Mouse (Mus musculus) kidney, adult 2 months (tissue): ENCODE measurements around the gene Ksr2. TPM values are rescaled to one million over a fixed set of nuclear protein-coding genes. Genes with fewer than 3 reads are reported as not detected.
A peak's percentile ranks its signal among the peaks of the same experiment; 100 is the strongest.

Source experiments
- DNase-seq: peaks from one replicate; pipeline ENCODE4 v3.0.0; 2021
- H3K27ac ChIP-seq: fragments of 200-500 bp; 2 replicates; pipeline ENCODE4 v1.5.1; 2012; ENCODE audit warnings: low read depth, low read length, control low read depth, inconsistent platforms; ENCODE audit not compliant: insufficient read depth
- H3K27me3 ChIP-seq: fragments of 200-500 bp; replicated peaks from 2 replicates; pipeline ENCODE4 v1.6.1; 2012; ENCODE audit warnings: mild to moderate bottlenecking, moderate library complexity, low read length, inconsistent platforms; ENCODE audit not compliant: control insufficient read depth, insufficient read depth
- H3K36me3 ChIP-seq: fragments of 200-500 bp; 2 replicates; pipeline ENCODE4 v1.6.1; 2012; ENCODE audit warnings: mild to moderate bottlenecking, moderate library complexity, low read length, inconsistent platforms; ENCODE audit not compliant: control insufficient read depth, insufficient read depth
- H3K4me1 ChIP-seq: fragments of 200-500 bp; 2 replicates; pipeline ENCODE4 v1.6.1; 2011; ENCODE audit warnings: low read length; ENCODE audit not compliant: control insufficient read depth, insufficient read depth
- H3K4me3 ChIP-seq: fragments of 200-500 bp; 2 replicates; pipeline ENCODE4 v1.5.1; 2011; ENCODE audit warnings: mild to moderate bottlenecking, low read depth, low read length, control low read depth; ENCODE audit not compliant: insufficient read depth
- CTCF ChIP-seq: fragments of 200-500 bp; conservative IDR thresholded peaks from 2 replicates; pipeline ENCODE4 v1.5.1; 2011; ENCODE audit warnings: low read depth, mild to moderate bottlenecking, control low read depth, low read length, moderate library complexity, mixed read lengths; ENCODE audit not compliant: insufficient read depth, insufficient read length
- POLR2A ChIP-seq: fragments of 200-500 bp; IDR thresholded peaks from one replicate; pipeline ENCODE4 v1.6.1; 2011; ENCODE audit warnings: low read depth, low read length, control low read depth
- WGBS: fragments of 180-500 bp; shearing (Covaris S2); methylation state at CpG from one replicate; pipeline ENCODE4 v1.1.7; 2018; 5-methylcytosine and 5-hydroxymethylcytosine counted together
- polyA plus RNA-seq: library from polyadenylated mRNA; depleted of rRNA; stranded (reverse); fragments of >200 nt; gene quantifications from 2 replicates; pipeline ENCODE4 v1.2.3, GENCODE M21; 2012

Ksr2 gene
- polyA plus RNA-seq, 1 experiment = 1.9 TPM

- H3K27me3 ChIP-seq = no peaks in the 10 kb centered on the region
- H3K36me3 ChIP-seq = no peaks in the 10 kb centered on the region
- no peak overlapping the region for H3K4me3 ChIP-seq
- H3K4me1 ChIP-seq = peaks cover 13% of the 10 kb centered on the region
- DNase-seq = peak; percentile 74
- TF ChIP-seq CTCF (no peak), POLR2A (no peak)
- WGBS = 47% methylated on average over 6 of the region's 6 CpGs
- no peak overlapping the region for H3K27ac ChIP-seq
Measured at GRCm38 (mm10) chr5:117677231-117677630, 263.4 kb downstream of the Ksr2 start.

- Histone ChIP-seq H3K36me3 (no peaks in the 10 kb centered on the region), H3K4me3 (no peak overlapping the region), H3K4me1 (peaks cover 13% of the 10 kb centered on the region), H3K27ac (peak overlapping the region; percentile 15; the same call in 1 of the 2 replicates), H3K27me3 (no peaks in the 10 kb centered on the region)
- WGBS = 40% methylated on average over 5 of the region's 5 CpGs
- TF ChIP-seq POLR2A (no peak), CTCF (no peak)
- peak; percentile 89 for DNase-seq
Measured at GRCm38 (mm10) chr5:117678371-117678770, 264.6 kb downstream of the Ksr2 start.

GRCm38 (mm10) chr5:117682226-117682625 lies 268.4 kb downstream of the Ksr2 start:
- no peak overlapping the region for H3K27ac ChIP-seq
- H3K27me3 ChIP-seq = no peaks in the 10 kb centered on the region
- TF ChIP-seq POLR2A = no peak
- TF ChIP-seq CTCF = no peak
- H3K4me1 ChIP-seq = peaks cover 8% of the 10 kb centered on the region
- no peak overlapping the region for H3K4me3 ChIP-seq
- no peak for DNase-seq
- WGBS = 89% methylated on average over 3 of the region's 3 CpGs
- no peaks in the 10 kb centered on the region for H3K36me3 ChIP-seq

GRCm38 (mm10) chr5:117684491-117684890 lies 270.7 kb downstream of the Ksr2 start:
- DNase-seq = no peak
- TF ChIP-seq CTCF (no peak), POLR2A (no peak)
- no peaks in the 10 kb centered on the region for H3K4me1 ChIP-seq
- no peaks in the 10 kb centered on the region for H3K36me3 ChIP-seq
- H3K27me3 ChIP-seq = no peaks in the 10 kb centered on the region
- H3K27ac ChIP-seq = no peak overlapping the region
- WGBS = 94% methylated on average over 8 of the region's 8 CpGs
- no peak overlapping the region for H3K4me3 ChIP-seq

GRCm38 (mm10) chr5:117687770-117688352 lies 274.1 kb downstream of the Ksr2 start:
- no peak for DNase-seq
- 37% methylated on average over 4 of the region's 4 CpGs for WGBS
- Histone ChIP-seq H3K4me1 (no peaks in the 10 kb centered on the region), H3K27ac (no peak overlapping the region), H3K4me3 (no peak overlapping the region), H3K36me3 (no peaks in the 10 kb centered on the region), H3K27me3 (no peaks in the 10 kb centered on the region)
- TF ChIP-seq POLR2A = no peak
- TF ChIP-seq CTCF = no peak

GRCm38 (mm10) chr5:117688738-117689137 lies 274.9 kb downstream of the Ksr2 start:
- no peaks in the 10 kb centered on the region for H3K4me1 ChIP-seq
- WGBS = 28% methylated on average over 3 of the region's 3 CpGs
- no peak overlapping the region for H3K27ac ChIP-seq
- H3K4me3 ChIP-seq = no peak overlapping the region
- TF ChIP-seq POLR2A (no peak), CTCF (no peak)
- no peaks in the 10 kb centered on the region for H3K36me3 ChIP-seq
- no peak for DNase-seq
- no peaks in the 10 kb centered on the region for H3K27me3 ChIP-seq

- Histone ChIP-seq H3K36me3 (no peaks in the 10 kb centered on the region), H3K27me3 (no peaks in the 10 kb centered on the region), H3K4me1 (no peaks in the 10 kb centered on the region), H3K27ac (no peak overlapping the region), H3K4me3 (no peak overlapping the region)
- no peak for DNase-seq
- TF ChIP-seq CTCF = no peak
- TF ChIP-seq POLR2A = no peak
- 70% methylated on average over 8 of the region's 8 CpGs for WGBS
Measured at GRCm38 (mm10) chr5:117689840-117690239, 276.0 kb downstream of the Ksr2 start.

- H3K36me3 ChIP-seq = no peaks in the 10 kb centered on the region
- no peak for DNase-seq
- no peak overlapping the region for H3K4me3 ChIP-seq
- H3K4me1 ChIP-seq = no peaks in the 10 kb centered on the region
- H3K27me3 ChIP-seq = no peaks in the 10 kb centered on the region
- 71% methylated on average over 7 of the region's 7 CpGs for WGBS
- TF ChIP-seq CTCF (no peak), POLR2A (no peak)
- no peak overlapping the region for H3K27ac ChIP-seq
Measured at GRCm38 (mm10) chr5:117691271-117691670, 277.5 kb downstream of the Ksr2 start.
